Mouse (Mus musculus): ENCODE results near the gene Zfp334. TPM values are rescaled to one million over a fixed set of nuclear protein-coding genes. Genes with fewer than 3 reads are reported as not detected.
A peak's percentile ranks its signal among the peaks of the same experiment; 100 is the strongest.

The Zfp334 gene
- 14.1 and 14.5 TPM in 2 replicates for polyA plus RNA-seq (2015; fragmentation: Nextera tagmentation; extraction: Ambion mirVana)

- H3K4me1 ChIP-seq (replicated peaks): peaks cover 24% of the 10 kb centered on the region
- H3K9me3 ChIP-seq: no peaks in the 10 kb centered on the region
- H3K4me2 ChIP-seq (replicated peaks): peak within 1 kb of the TSS; percentile 77
- WGBS: under 1% methylated on average over 40 of the region's 40 CpGs
- H3K4me3 ChIP-seq (replicated peaks): peak within 1 kb of the TSS; percentile 84
- peak within 1 kb of the TSS; percentile 94 for H3K27ac ChIP-seq
- H3K27me3 ChIP-seq: no peaks in the 10 kb centered on the region
- peak; percentile 95 for ATAC-seq
- H3K36me3 ChIP-seq: peaks cover 38% of the 10 kb centered on the region
- peak within 1 kb of the TSS; percentile 91 for H3K9ac ChIP-seq (replicated peaks)
Measured at GRCm38 (mm10) chr2:165387844-165388495, at the start of gene Zfp334. Gene Zfp334, minus strand, starts transcription at chr2:165388259.

- no peaks in the 10 kb centered on the region for H3K9me3 ChIP-seq
- H3K36me3 ChIP-seq: no peaks in the 10 kb centered on the region
- no peak overlapping the region for H3K9ac ChIP-seq (replicated peaks)
- 62% methylated on average over 7 of the region's 7 CpGs for WGBS
- H3K27ac ChIP-seq: no peak overlapping the region
- H3K27me3 ChIP-seq: no peaks in the 10 kb centered on the region
- ATAC-seq: no peak
- no peak overlapping the region for H3K4me3 ChIP-seq (replicated peaks)
- H3K4me1 ChIP-seq (replicated peaks): peaks cover 4% of the 10 kb centered on the region; the same call in 1 of the 2 replicates
- no peak overlapping the region for H3K4me2 ChIP-seq (replicated peaks)
Measured at GRCm38 (mm10) chr2:165428694-165429093, 40.6 kb upstream of the Zfp334 start.

GRCm38 (mm10) chr2:165420195-165420594 lies 32.1 kb upstream of the Zfp334 start:
- no peaks in the 10 kb centered on the region for H3K9me3 ChIP-seq
- H3K9ac ChIP-seq (replicated peaks): no peak overlapping the region
- no peaks in the 10 kb centered on the region for H3K36me3 ChIP-seq
- H3K27me3 ChIP-seq: no peaks in the 10 kb centered on the region
- no peak for ATAC-seq
- WGBS: 33% methylated on average over 2 of the region's 2 CpGs
- H3K27ac ChIP-seq: peak overlapping the region; percentile 76
- no peak overlapping the region for H3K4me3 ChIP-seq (replicated peaks)
- H3K4me2 ChIP-seq (replicated peaks): no peak overlapping the region
- peaks cover 45% of the 10 kb centered on the region for H3K4me1 ChIP-seq (replicated peaks)

- ATAC-seq: peak; percentile 32; the same call in 1 of the 2 replicates
- H3K36me3 ChIP-seq: no peaks in the 10 kb centered on the region
- H3K9ac ChIP-seq (replicated peaks): no peak overlapping the region
- H3K27ac ChIP-seq: peak overlapping the region; percentile 76
- no peaks in the 10 kb centered on the region for H3K9me3 ChIP-seq
- no peak overlapping the region for H3K4me3 ChIP-seq (replicated peaks)
- H3K27me3 ChIP-seq: no peaks in the 10 kb centered on the region
- no peak overlapping the region for H3K4me2 ChIP-seq (replicated peaks)
- WGBS: 57% methylated on average over 4 of the region's 4 CpGs
- H3K4me1 ChIP-seq (replicated peaks): peaks cover 50% of the 10 kb centered on the region
Measured at GRCm38 (mm10) chr2:165419670-165420111, 31.6 kb upstream of the Zfp334 start.

- no peak overlapping the region for H3K27ac ChIP-seq
- ATAC-seq: no peak
Measured at GRCm38 (mm10) chr2:165418577-165418976, 30.5 kb upstream of the Zfp334 start.

GRCm38 (mm10) chr2:165417291-165417690 lies 29.2 kb upstream of the Zfp334 start:
- Histone ChIP-seq H3K9ac (replicated peaks) (no peak overlapping the region), H3K4me2 (replicated peaks) (no peak overlapping the region), H3K4me3 (replicated peaks) (no peak overlapping the region), H3K27me3 (no peaks in the 10 kb centered on the region), H3K27ac (peak overlapping the region; percentile 71), H3K9me3 (no peaks in the 10 kb centered on the region), H3K36me3 (no peaks in the 10 kb centered on the region), H3K4me1 (replicated peaks) (peaks cover 60% of the 10 kb centered on the region)
- 38% methylated on average over 7 of the region's 7 CpGs for WGBS
- peak; percentile 74 for ATAC-seq

More at GRCm38 (mm10) chr2:165418577-165418976, 30.5 kb upstream of the Zfp334 start:
- Histone ChIP-seq H3K4me2 (replicated peaks) (no peak overlapping the region), H3K9ac (replicated peaks) (no peak overlapping the region), H3K9me3 (no peaks in the 10 kb centered on the region), H3K4me3 (replicated peaks) (no peak overlapping the region), H3K36me3 (no peaks in the 10 kb centered on the region), H3K4me1 (replicated peaks) (peaks cover 60% of the 10 kb centered on the region), H3K27me3 (no peaks in the 10 kb centered on the region)
- WGBS: 85% methylated on average over 2 of the region's 2 CpGs

- Histone ChIP-seq H3K9ac (replicated peaks) (no peak overlapping the region), H3K36me3 (no peaks in the 10 kb centered on the region), H3K4me3 (replicated peaks) (no peak overlapping the region), H3K4me2 (replicated peaks) (no peak overlapping the region), H3K27ac (peak overlapping the region; percentile 62), H3K27me3 (no peaks in the 10 kb centered on the region), H3K4me1 (replicated peaks) (peaks cover 60% of the 10 kb centered on the region), H3K9me3 (no peaks in the 10 kb centered on the region)
- no peak for ATAC-seq
- WGBS: 64% methylated on average over 6 of the region's 6 CpGs
Measured at GRCm38 (mm10) chr2:165415795-165416194, 27.7 kb upstream of the Zfp334 start.

- ATAC-seq: no peak
- H3K27me3 ChIP-seq: no peaks in the 10 kb centered on the region
- peak overlapping the region; percentile 62 for H3K27ac ChIP-seq
- no peak overlapping the region for H3K4me2 ChIP-seq (replicated peaks)
- H3K4me3 ChIP-seq (replicated peaks): no peak overlapping the region
- H3K4me1 ChIP-seq (replicated peaks): peaks cover 55% of the 10 kb centered on the region
- H3K9ac ChIP-seq (replicated peaks): no peak overlapping the region
- H3K9me3 ChIP-seq: no peaks in the 10 kb centered on the region
- 33% methylated on average over 11 of the region's 11 CpGs for WGBS
- no peaks in the 10 kb centered on the region for H3K36me3 ChIP-seq
Measured at GRCm38 (mm10) chr2:165415141-165415721, 27.2 kb upstream of the Zfp334 start.

- Histone ChIP-seq H3K36me3 (no peaks in the 10 kb centered on the region), H3K9me3 (no peaks in the 10 kb centered on the region), H3K9ac (replicated peaks) (no peak overlapping the region), H3K4me3 (replicated peaks) (no peak overlapping the region), H3K27ac (peak overlapping the region; percentile 62), H3K27me3 (no peaks in the 10 kb centered on the region), H3K4me1 (replicated peaks) (peaks cover 45% of the 10 kb centered on the region), H3K4me2 (replicated peaks) (no peak overlapping the region)
- ATAC-seq: no peak
- 77% methylated on average over 5 of the region's 5 CpGs for WGBS
Measured at GRCm38 (mm10) chr2:165414321-165414720, 26.3 kb upstream of the Zfp334 start.

GRCm38 (mm10) chr2:165413884-165414283 lies 25.8 kb upstream of the Zfp334 start:
- Histone ChIP-seq H3K27ac (0 out of 2 replicates have a peak overlapping the region, but pooled peaks have one; percentile 51), H3K4me2 (replicated peaks) (no peak overlapping the region), H3K27me3 (no peaks in the 10 kb centered on the region), H3K9ac (replicated peaks) (no peak overlapping the region), H3K9me3 (no peaks in the 10 kb centered on the region), H3K4me1 (replicated peaks) (peaks cover 42% of the 10 kb centered on the region), H3K4me3 (replicated peaks) (no peak overlapping the region), H3K36me3 (no peaks in the 10 kb centered on the region)
- 37% methylated on average over 3 of the region's 3 CpGs for WGBS
- no peak for ATAC-seq

GRCm38 (mm10) chr2:165407700-165408301 lies 19.7 kb upstream of the Zfp334 start:
- H3K9ac ChIP-seq (replicated peaks): no peak overlapping the region
- H3K9me3 ChIP-seq: no peaks in the 10 kb centered on the region
- ATAC-seq: no peak
- 54% methylated on average over 10 of the region's 10 CpGs for WGBS
- H3K4me1 ChIP-seq (replicated peaks): no peaks in the 10 kb centered on the region
- H3K27ac ChIP-seq: no peak overlapping the region
- no peak overlapping the region for H3K4me3 ChIP-seq (replicated peaks)
- H3K36me3 ChIP-seq: no peaks in the 10 kb centered on the region
- no peak overlapping the region for H3K4me2 ChIP-seq (replicated peaks)
- H3K27me3 ChIP-seq: no peaks in the 10 kb centered on the region

GRCm38 (mm10) chr2:165405351-165405750 lies 17.3 kb upstream of the Zfp334 start:
- no peaks in the 10 kb centered on the region for H3K36me3 ChIP-seq
- no peak overlapping the region for H3K4me2 ChIP-seq (replicated peaks)
- ATAC-seq: no peak
- no peak overlapping the region for H3K27ac ChIP-seq
- H3K4me3 ChIP-seq (replicated peaks): no peak overlapping the region
- 0 out of 2 replicates have a peak, but pooled peaks cover 4% of the 10 kb centered on the region for H3K4me1 ChIP-seq (replicated peaks)
- H3K9me3 ChIP-seq: no peaks in the 10 kb centered on the region
- WGBS: 55% methylated on average over 6 of the region's 6 CpGs
- H3K27me3 ChIP-seq: no peaks in the 10 kb centered on the region
- no peak overlapping the region for H3K9ac ChIP-seq (replicated peaks)
